Comparison of ENCODE assay signal across 9 mouse cellular contexts in genomic region chr4:63404205-63404604, GRCm38 (mm10). TPM values are rescaled to one million over a fixed set of nuclear protein-coding genes. Genes with fewer than 3 reads are reported as not detected.
DNase-seq lines count a peak whose midpoint lies in the region; ATAC-seq lines count a peak whose summit lies in the region.
"Had no signal": no experiment of that assay in that cellular context is flagged by ENCODE, and none has a peak within 500 bp of the region (broad histone marks: within the 10 kb centered on the region; RNA-seq: fewer than 3 reads in every experiment).

No protein-coding gene starts in this region.

- ATAC-seq in midbrain, embryonic 14.5 days (ENCODE audit: low FRiP score, low TSS enrichment), result no peak
- no peak for ATAC-seq in heart, embryonic 14.5 days (ENCODE audit: insufficient number of reproducible peaks, insufficient read depth, low FRiP score, low read depth)

- no peak for DNase-seq in midbrain, embryonic 10.5 days (ENCODE audit: low spot score)
- DNase-seq in midbrain, embryonic 14.5 days, result no peak
- peak; percentile 68 to 78 for DNase-seq in thymus, postnatal 36 days
- DNase-seq in retina, postnatal 1 day, result no peak
- DNase-seq in urinary bladder, adult 18-20 months (ENCODE audit: low spot score in 2 of 2), result no peak
- DNase-seq in left cerebral cortex, postnatal 36 days (ENCODE audit: low spot score in 2 of 2), result no peak

- H3K9me3 ChIP-seq in midbrain, embryonic 10.5 days (replicated peaks), result no peaks in the 10 kb centered on the region
- no peaks in the 10 kb centered on the region for H3K9me3 ChIP-seq in midbrain, embryonic 14.5 days (ENCODE audit: control insufficient read depth, low read length)
- no peaks in the 10 kb centered on the region for H3K9me3 ChIP-seq in heart, embryonic 14.5 days (ENCODE audit: control insufficient read depth, low read length)

- no peak overlapping the region for H3K4me3 ChIP-seq in midbrain, embryonic 10.5 days
- no peak overlapping the region for H3K4me3 ChIP-seq in midbrain, embryonic 14.5 days (replicated peaks; ENCODE audit: low read depth, low read length)
- H3K4me3 ChIP-seq in heart, embryonic 14.5 days (ENCODE audit: control insufficient read depth in 1 of 2, insufficient read depth in 1 of 2, low read depth in 1 of 2, low read length in 2 of 2), result no peak overlapping the region
- no peak overlapping the region for H3K4me3 ChIP-seq in macrophage (ENCODE audit: inconsistent target)

- no peak overlapping the region for H3K9ac ChIP-seq in midbrain, embryonic 14.5 days (replicated peaks; ENCODE audit: low read length)
- H3K9ac ChIP-seq in heart, embryonic 14.5 days (ENCODE audit: low read length), result 0 out of 2 replicates have a peak overlapping the region, but pooled peaks have one; percentile 11

- H3K4me2 ChIP-seq in midbrain, embryonic 14.5 days (ENCODE audit: low read length), result no peak overlapping the region
- H3K4me2 ChIP-seq in heart, embryonic 14.5 days (ENCODE audit: low read length), result peak overlapping the region; percentile 62

- intact Hi-C loops in left cerebral cortex, postnatal 36 days (cut with DNase I), result no loop called here

- no peaks in the 10 kb centered on the region for H3K36me3 ChIP-seq in midbrain, embryonic 10.5 days
- H3K36me3 ChIP-seq in midbrain, embryonic 14.5 days (ENCODE audit: control insufficient read depth, insufficient read depth, low read length), result no peaks in the 10 kb centered on the region
- no peaks in the 10 kb centered on the region for H3K36me3 ChIP-seq in heart, embryonic 14.5 days (ENCODE audit: control insufficient read depth, insufficient read depth, low read length)
- H3K36me3 ChIP-seq in macrophage (ENCODE audit: inconsistent target), result no peaks in the 10 kb centered on the region

- WGBS in midbrain, embryonic 10.5 days, result 74% methylated on average over 7 of the region's 7 CpGs
- WGBS in midbrain, embryonic 14.5 days, result 85% methylated on average over 7 of the region's 7 CpGs
- 50% methylated on average over 7 of the region's 7 CpGs for WGBS in heart, embryonic 14.5 days
- WGBS in macrophage (ENCODE audit: missing documents), result 34% methylated on average over 7 of the region's 7 CpGs

- H3K4me1 ChIP-seq in midbrain, embryonic 10.5 days, result peaks cover 81% of the 10 kb centered on the region
- peaks cover 40% of the 10 kb centered on the region for H3K4me1 ChIP-seq in midbrain, embryonic 14.5 days (ENCODE audit: control insufficient read depth, insufficient read depth, low read length)
- H3K4me1 ChIP-seq in heart, embryonic 14.5 days (ENCODE audit: control insufficient read depth in 2 of 2, insufficient read depth in 2 of 2, low read length in 2 of 2), result peaks cover 36 to 58% of the 10 kb centered on the region in 2 experiments

- 0 out of 2 replicates have a peak, but pooled peaks cover 10% of the 10 kb centered on the region for H3K27me3 ChIP-seq in midbrain, embryonic 10.5 days (ENCODE audit: low read depth, poor library complexity, severe bottlenecking)
- H3K27me3 ChIP-seq in midbrain, embryonic 14.5 days (ENCODE audit: control insufficient read depth, insufficient read depth, low read length), result no peaks in the 10 kb centered on the region
- 0 out of 2 replicates have a peak, but pooled peaks cover 4% of the 10 kb centered on the region for H3K27me3 ChIP-seq in heart, embryonic 14.5 days (ENCODE audit: control insufficient read depth, insufficient read depth, low read length)

- H3K27ac ChIP-seq in midbrain, embryonic 10.5 days (replicated peaks), result peak overlapping the region; percentile 89
- H3K27ac ChIP-seq in midbrain, embryonic 14.5 days (replicated peaks; ENCODE audit: low read depth, low read length), result no peak overlapping the region
- H3K27ac ChIP-seq in heart, embryonic 14.5 days (replicated peaks in 1 of 2; ENCODE audit: control insufficient read depth in 1 of 2, insufficient read depth in 1 of 2, low read depth in 2 of 2, low read length in 2 of 2), result no peak overlapping the region
- H3K27ac ChIP-seq in macrophage, result peak overlapping the region; percentile 98

- H3K79me2 ChIP-seq in macrophage (ENCODE audit: inconsistent target), result peaks cover 34% of the 10 kb centered on the region

RNA-seq across cellular contexts. Expression of gene Akna, which starts 1.1 kb away (rescaled TPM):
- 12.8 and 17.3 TPM in 2 replicates for polyA plus RNA-seq in midbrain, embryonic 10.5 days (2016; fragmentation: Nextera tagmentation; extraction: Ambion mirVana)
- polyA plus RNA-seq in midbrain, embryonic 14.5 days (2014; fragmentation: Nextera tagmentation; extraction: Ambion mirVana), result 3.0 and 6.1 TPM in 2 replicates
- 1.9 and 2.2 TPM in 2 replicates for polyA plus RNA-seq in heart, embryonic 14.5 days (2014; fragmentation: Nextera tagmentation; extraction: Ambion mirVana)
- total RNA-seq in macrophage (2018; cell fraction: chromatin; rRNA removed), result 100 to 1,000 TPM; 108 to 877 (median 288) TPM
- total RNA-seq in macrophage (2018; cell fraction: cytosol; rRNA removed), result 100 to 1,000 TPM in 4 of 26 experiments, 10 to 100 TPM in 22; 26.5 to 181 (median 58.8) TPM
- total RNA-seq in macrophage (2018; cell fraction: nucleus; rRNA removed), result 100 to 1,000 TPM in 23 of 26 experiments, 10 to 100 TPM in 3; 76.0 to 478 (median 187) TPM
- 14.8 to 23.1 TPM (median 20.8 TPM) in 3 replicates for polyA plus RNA-seq in macrophage (2018)
- 1 to 10 TPM; 2.5 to 4.4 TPM for total RNA-seq in left cerebral cortex, postnatal 36 days (2021)

RNA-seq across cellular contexts. Expression of gene Orm2, which starts 42.0 kb away (rescaled TPM):
- not detected in 2 replicates for polyA plus RNA-seq in midbrain, embryonic 10.5 days (2016; fragmentation: Nextera tagmentation; extraction: Ambion mirVana)
- polyA plus RNA-seq in midbrain, embryonic 14.5 days (2014; fragmentation: Nextera tagmentation; extraction: Ambion mirVana), result not detected in 2 replicates
- not detected in 2 replicates for polyA plus RNA-seq in heart, embryonic 14.5 days (2014; fragmentation: Nextera tagmentation; extraction: Ambion mirVana)
- total RNA-seq in macrophage (2018; cell fraction: chromatin; rRNA removed), result not detected
- under 1 TPM in 2 of 26 experiments, not detected in 24; 0.17 to 0.19 TPM for total RNA-seq in macrophage (2018; cell fraction: cytosol; rRNA removed)
- not detected for total RNA-seq in macrophage (2018; cell fraction: nucleus; rRNA removed)
- not detected in 3 replicates for polyA plus RNA-seq in macrophage (2018)
- total RNA-seq in left cerebral cortex, postnatal 36 days (2021), result not detected
- total RNA-seq: left cerebral cortex, adult 18-20 months had no signal

RNA-seq across cellular contexts. Expression of gene Orm3, which starts 48.2 kb away (rescaled TPM):
- polyA plus RNA-seq in midbrain, embryonic 10.5 days (2016; fragmentation: Nextera tagmentation; extraction: Ambion mirVana), result not detected in 2 replicates
- not detected in 2 replicates for polyA plus RNA-seq in midbrain, embryonic 14.5 days (2014; fragmentation: Nextera tagmentation; extraction: Ambion mirVana)
- not detected in 2 replicates for polyA plus RNA-seq in heart, embryonic 14.5 days (2014; fragmentation: Nextera tagmentation; extraction: Ambion mirVana)
- total RNA-seq in macrophage (2018; cell fraction: chromatin; rRNA removed), result 1 to 10 TPM in 3 of 26 experiments, not detected in 23; 1.4 to 2.0 (median 1.5) TPM
- under 1 TPM in 1 of 26 experiments, not detected in 25; 0.10 TPM for total RNA-seq in macrophage (2018; cell fraction: cytosol; rRNA removed)
- 1 to 10 TPM in 3 of 26 experiments, under 1 TPM in 1, not detected in 22; 0.81 to 2.7 (median 1.6) TPM for total RNA-seq in macrophage (2018; cell fraction: nucleus; rRNA removed)
- polyA plus RNA-seq in macrophage (2018), result not detected in 3 replicates
- not detected for total RNA-seq in left cerebral cortex, postnatal 36 days (2021)
- total RNA-seq: left cerebral cortex, adult 18-20 months had no signal

RNA-seq across cellular contexts. Expression of gene Orm1, which starts 59.8 kb away (rescaled TPM):
- not detected in 2 replicates for polyA plus RNA-seq in midbrain, embryonic 10.5 days (2016; fragmentation: Nextera tagmentation; extraction: Ambion mirVana)
- not detected in 2 replicates for polyA plus RNA-seq in midbrain, embryonic 14.5 days (2014; fragmentation: Nextera tagmentation; extraction: Ambion mirVana)
- polyA plus RNA-seq in heart, embryonic 14.5 days (2014; fragmentation: Nextera tagmentation; extraction: Ambion mirVana), result not detected in 2 replicates
- not detected for total RNA-seq in macrophage (2018; cell fraction: chromatin; rRNA removed)
- total RNA-seq in macrophage (2018; cell fraction: cytosol; rRNA removed), result 1 to 10 TPM in 4 of 26 experiments, under 1 TPM in 13, not detected in 9; 0.22 to 1.7 (median 0.66) TPM
- total RNA-seq in macrophage (2018; cell fraction: nucleus; rRNA removed), result 1 to 10 TPM in 4 of 26 experiments, not detected in 22; 1.2 to 2.1 (median 1.6) TPM
- 0.36 to 0.41 TPM in 2 of 3 replicates, not detected in the other for polyA plus RNA-seq in macrophage (2018)
- total RNA-seq in left cerebral cortex, postnatal 36 days (2021), result not detected
- total RNA-seq: left cerebral cortex, adult 18-20 months had no signal

Comparison
In these comparisons a context has a peak if more than half of its experiments do, and no peak if none do; other contexts are left out.
1. H3K27ac ChIP-seq: peak in midbrain, embryonic 10.5 days (single experiment) and macrophage (single experiment); none in midbrain, embryonic 14.5 days (single experiment) and heart, embryonic 14.5 days (0 of 2).
2. DNase-seq: peak in thymus, postnatal 36 days (2 of 2); none in midbrain, embryonic 10.5 days (single experiment), midbrain, embryonic 14.5 days (single experiment), retina, postnatal 1 day (single experiment), urinary bladder, adult 18-20 months (0 of 2) and left cerebral cortex, postnatal 36 days (0 of 2).